Mouse (Mus musculus) spleen, adult 2 months (tissue): ENCODE data around the gene Crp. TPM values are rescaled to one million over a fixed set of nuclear protein-coding genes. Genes with fewer than 3 reads are reported as not detected.

Experiments
- DNase-seq, 2 experiments: peaks; one replicate each; pipeline versions ENCODE4 v3.0.0 to v3.0.0-alpha.2; 2012 to 2021; ENCODE audit warnings: low spot score in 2 of 2, low read depth in 1 of 2
- H3K27ac ChIP-seq: fragments of 200-500 bp; 2 replicates; pipeline ENCODE4 v1.5.1; 2012; ENCODE audit warnings: low read length, inconsistent platforms; ENCODE audit not compliant: insufficient read depth
- H3K27me3 ChIP-seq: fragments of 200-500 bp; 2 replicates; pipeline ENCODE4 v1.6.1; 2012; ENCODE audit warnings: mild to moderate bottlenecking, moderate library complexity, low read length, inconsistent platforms; ENCODE audit not compliant: control insufficient read depth, insufficient read depth
- H3K36me3 ChIP-seq: fragments of 200-500 bp; 2 replicates; pipeline ENCODE4 v1.6.1; 2012; ENCODE audit warnings: mild to moderate bottlenecking, low read length, inconsistent platforms; ENCODE audit not compliant: control insufficient read depth, insufficient read depth
- H3K4me1 ChIP-seq: fragments of 200-500 bp; 2 replicates; pipeline ENCODE4 v1.6.1; 2011; ENCODE audit warnings: inconsistent platforms; ENCODE audit not compliant: control insufficient read depth, insufficient read depth, insufficient read length
- H3K4me3 ChIP-seq: fragments of 200-500 bp; 2 replicates; pipeline ENCODE4 v1.5.1; 2011; ENCODE audit warnings: mild to moderate bottlenecking, inconsistent platforms; ENCODE audit not compliant: insufficient read depth, insufficient read length; ENCODE audit errors: extremely low read depth
- CTCF ChIP-seq: fragments of 200-500 bp; IDR thresholded peaks from 2 replicates; pipeline ENCODE4 v1.5.1; 2011; ENCODE audit warnings: mild to moderate bottlenecking, inconsistent platforms; ENCODE audit not compliant: insufficient read depth, insufficient read length, insufficient replicate concordance; ENCODE audit errors: extremely low read depth
- POLR2A ChIP-seq: fragments of 200-500 bp; IDR thresholded peaks from 2 replicates; pipeline ENCODE4 v1.6.1; 2011; ENCODE audit warnings: low read depth, low read length, inconsistent platforms
- WGBS: fragments of 180-500 bp; shearing (Covaris S2); methylation state at CpG from one replicate; pipeline ENCODE4 v1.1.7; 2018; 5-methylcytosine and 5-hydroxymethylcytosine counted together
- polyA plus RNA-seq: library from polyadenylated mRNA; depleted of rRNA; stranded (reverse); fragments of >200 nt; gene quantifications from 2 replicates; pipeline ENCODE4 v1.2.3, GENCODE M21; 2012

The Crp gene
- polyA plus RNA-seq, 1 experiment, result 0.07 TPM

- Histone ChIP-seq H3K4me1 (no peaks in the 10 kb centered on the region), H3K27ac (no peak overlapping the region), H3K36me3 (no peaks in the 10 kb centered on the region), H3K27me3 (no peaks in the 10 kb centered on the region), H3K4me3 (no peak overlapping the region)
- whole genome bisulfite sequencing, result 91% methylated on average over 4 of the region's 4 CpGs
- TF ChIP-seq POLR2A, result no peak
- TF ChIP-seq CTCF, result no peak
- DNase-seq, result no peak
Observed at GRCm38 (mm10) chr1:172706243-172706642, 8.4 kb downstream of the Crp start.

DNA sequence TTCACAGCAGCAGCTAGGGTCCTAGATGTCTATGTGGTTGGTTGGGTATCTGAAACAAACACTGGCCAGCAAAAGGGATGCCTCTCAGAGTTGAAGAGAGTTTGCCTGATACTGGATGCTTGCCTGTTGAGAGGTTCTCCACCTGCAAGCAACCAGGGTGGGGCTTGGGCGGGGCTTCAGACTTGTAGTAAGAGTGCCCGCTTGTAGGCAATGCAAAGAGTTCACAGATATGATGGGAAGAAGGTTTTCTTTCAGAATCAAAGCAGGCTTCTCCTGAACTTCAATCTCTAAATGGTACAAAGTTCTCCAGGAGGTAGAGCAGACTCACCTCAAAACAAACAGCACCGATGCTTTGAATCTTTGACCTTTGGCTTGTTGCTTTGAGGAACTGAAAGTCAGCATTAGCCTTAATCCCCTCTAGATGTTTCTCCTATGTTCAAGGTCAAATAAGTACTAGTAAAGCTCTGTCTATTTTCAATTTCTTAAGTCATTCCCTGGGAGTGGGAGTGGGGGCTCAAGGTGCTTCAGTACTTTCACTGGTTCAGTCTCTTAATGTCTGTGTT, 12.0 kb downstream of the Crp start:
- Histone ChIP-seq H3K27ac (no peak overlapping the region), H3K36me3 (no peaks in the 10 kb centered on the region)

DNA sequence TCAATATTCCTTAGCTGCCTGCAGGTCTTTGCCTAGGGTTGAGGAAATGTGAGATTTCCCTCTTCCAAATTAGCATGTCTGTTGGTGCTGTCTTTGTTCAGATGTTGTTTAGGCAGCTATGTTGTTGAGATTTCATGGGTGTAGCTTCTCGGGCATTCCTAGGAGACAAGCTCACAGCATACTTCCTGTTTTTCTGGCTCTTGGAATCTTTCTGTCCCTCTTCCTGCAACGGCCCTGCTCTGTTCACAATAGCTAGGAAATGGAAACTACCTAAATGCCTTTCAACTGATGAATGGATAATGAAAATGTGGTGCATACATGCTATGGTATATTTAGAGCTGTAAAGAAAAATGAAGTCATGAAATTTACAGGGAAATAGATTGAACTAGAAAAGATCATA, 13.5 kb downstream of the Crp start:
- no peak for TF ChIP-seq POLR2A
- TF ChIP-seq CTCF, result no peak
- DNase-seq, result no peak
- Histone ChIP-seq H3K27me3 (no peaks in the 10 kb centered on the region), H3K4me3 (no peak overlapping the region), H3K27ac (no peak overlapping the region), H3K36me3 (no peaks in the 10 kb centered on the region), H3K4me1 (no peaks in the 10 kb centered on the region)
- WGBS, result 46% methylated on average over 2 of the region's 2 CpGs

More for the DNA sequence above, 12.0 kb downstream of the Crp start:
- TF ChIP-seq POLR2A, result no peak
- TF ChIP-seq CTCF, result no peak
- Histone ChIP-seq H3K4me1 (no peaks in the 10 kb centered on the region), H3K27me3 (no peaks in the 10 kb centered on the region), H3K4me3 (no peak overlapping the region)
- no peak for DNase-seq
- 85% methylated on average over 3 of the region's 3 CpGs for WGBS

DNA sequence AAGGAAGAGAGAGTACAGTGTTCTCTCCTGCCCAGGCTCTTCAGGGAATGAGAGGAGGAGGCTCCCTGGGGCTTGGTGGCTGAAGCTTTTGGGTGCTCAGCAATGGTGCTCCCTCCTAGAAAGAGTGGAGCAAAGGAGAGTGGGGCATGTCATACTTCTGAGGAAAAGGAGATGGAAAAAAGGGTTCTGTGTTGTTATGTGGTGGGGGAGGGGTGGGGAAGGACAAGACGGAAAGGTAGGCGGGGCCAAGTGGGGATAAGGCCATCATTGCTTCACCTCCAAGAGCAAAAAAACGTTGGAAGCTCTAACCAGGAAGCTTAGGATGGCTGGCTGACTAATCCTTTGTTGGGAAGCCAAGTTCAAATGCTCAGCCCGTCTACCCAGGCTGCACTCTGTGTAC, 14.1 kb downstream of the Crp start:
- no peak overlapping the region for H3K27ac ChIP-seq
- WGBS, result 72% methylated on average over 4 of the region's 4 CpGs

DNA sequence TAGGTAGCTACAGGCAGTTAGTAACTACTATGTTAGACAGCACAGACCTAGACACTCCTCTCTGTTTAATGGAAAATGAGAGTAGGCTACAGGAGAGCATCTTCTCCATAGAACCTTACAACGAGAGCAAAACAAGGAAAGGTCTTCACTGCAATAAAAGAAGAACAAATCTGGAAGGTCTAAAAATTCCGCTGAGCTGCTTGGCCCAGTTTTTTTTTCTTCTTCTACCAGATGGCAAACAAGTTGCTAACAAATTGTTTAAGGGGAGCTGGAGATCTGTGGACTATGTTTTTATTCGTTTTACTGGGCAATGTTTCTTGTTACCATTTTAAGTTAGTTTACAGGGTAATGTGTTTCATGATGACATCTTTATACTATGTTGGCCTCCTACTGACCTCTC, 53.4 kb downstream of the Crp start:
- no peak for DNase-seq
- TF ChIP-seq CTCF (no peak), POLR2A (no peak)
- WGBS, result 74% methylated on average over 3 of the region's 3 CpGs
- Histone ChIP-seq H3K4me1 (no peaks in the 10 kb centered on the region), H3K4me3 (no peak overlapping the region), H3K36me3 (no peaks in the 10 kb centered on the region), H3K27me3 (no peaks in the 10 kb centered on the region), H3K27ac (no peak overlapping the region)

More for the DNA sequence above, 14.1 kb downstream of the Crp start:
- TF ChIP-seq CTCF (no peak), POLR2A (no peak)
- Histone ChIP-seq H3K4me1 (no peaks in the 10 kb centered on the region), H3K27me3 (no peaks in the 10 kb centered on the region), H3K4me3 (no peak overlapping the region), H3K36me3 (no peaks in the 10 kb centered on the region)
- no peak for DNase-seq

GRCm38 (mm10) chr1:172755151-172755550, 57.3 kb downstream of the Crp start:
- TF ChIP-seq POLR2A (no peak), CTCF (no peak)
- no peaks in the 10 kb centered on the region for H3K36me3 ChIP-seq
- H3K4me3 ChIP-seq, result no peak overlapping the region
- no peaks in the 10 kb centered on the region for H3K27me3 ChIP-seq
- no peak for DNase-seq
- H3K27ac ChIP-seq, result no peak overlapping the region
- 80% methylated on average over 7 of the region's 7 CpGs for WGBS
- no peaks in the 10 kb centered on the region for H3K4me1 ChIP-seq

GRCm38 (mm10) chr1:172759525-172759924, 61.7 kb downstream of the Crp start:
- Histone ChIP-seq H3K36me3 (no peaks in the 10 kb centered on the region), H3K27me3 (no peaks in the 10 kb centered on the region), H3K4me1 (no peaks in the 10 kb centered on the region), H3K27ac (no peak overlapping the region), H3K4me3 (no peak overlapping the region)
- TF ChIP-seq POLR2A (no peak), CTCF (no peak)
- no peak for DNase-seq
- 92% methylated on average over 1 of the region's 1 CpGs for WGBS
